Mouse (Mus musculus): ENCODE results near the gene AC109138.7.

DNA sequence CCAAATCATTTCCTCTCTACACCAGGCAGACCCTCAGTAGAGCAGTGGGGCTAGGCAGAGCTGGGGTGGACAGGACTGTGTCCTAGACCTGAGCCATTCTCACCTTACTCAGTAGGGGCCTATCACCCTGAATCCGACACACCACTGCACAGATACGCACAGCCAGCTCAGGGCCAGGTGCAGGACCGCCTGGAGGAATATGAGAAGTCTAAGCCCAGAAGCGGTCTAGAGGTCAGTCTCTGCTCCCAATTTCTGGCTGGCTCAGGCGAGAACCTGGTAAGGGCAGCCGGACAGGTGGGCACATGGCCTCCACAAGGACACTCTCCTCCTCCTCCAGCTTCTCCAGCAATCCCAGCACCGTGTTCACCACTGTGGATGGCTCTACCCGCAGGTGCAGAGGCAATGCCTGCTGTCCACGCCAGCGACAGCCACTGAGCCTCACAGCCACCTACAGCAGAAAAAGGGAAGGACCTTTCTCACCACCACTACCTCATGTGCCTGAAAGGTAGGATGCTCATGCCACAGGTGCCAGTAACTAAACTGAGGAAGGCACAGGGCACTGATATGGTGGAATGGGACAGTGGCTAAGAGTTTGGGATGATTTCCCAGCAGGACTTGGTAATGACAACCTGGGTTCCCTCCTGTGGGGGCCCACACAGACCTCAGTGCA lies 43.3 kb upstream of the AC109138.7 start:
- TF ChIP-seq CTCF (IDR thresholded peaks at IDR 0.05) (no peak), EP300 (IDR thresholded peaks at IDR 0.05) (no peak)
